Mouse (Mus musculus) leukemia stem cell, adult 10-12 weeks (primary cell): ENCODE data around the gene Zbed3. TPM values are rescaled to one million over a fixed set of nuclear protein-coding genes. Genes with fewer than 3 reads are reported as not detected.

Experiments used
- polyA plus RNA-seq: library from polyadenylated mRNA; stranded (reverse); fragments of >175 nt; gene quantifications from 2 replicates; pipeline ENCODE4 v1.2.3, GENCODE M21; 2012; ENCODE audit warnings: low replicate concordance

Zbed3 gene
- 2.9 and 6.0 TPM in 2 replicates for polyA plus RNA-seq

GRCm38 (mm10) chr13:95323400-95323799, at the start of gene Zbed3:
Zbed3 (plus strand) TSS chr13:95323612.

GRCm38 (mm10) chr13:95374701-95375553, 51.5 kb downstream of the Zbed3 start, which contains the start of gene Aggf1:
Aggf1 (minus strand) TSS chr13:95375352.

Other genes with a start within 250 kb of the Zbed3 start
- gene Pde8b, start 73.3 kb upstream of the Zbed3 start, polyA plus RNA-seq = 0.09 TPM in 1 of 2 replicates, not detected in the other
- 35.1 and 36.5 TPM in 2 replicates for gene Aggf1, start 51.7 kb downstream of the Zbed3 start, polyA plus RNA-seq
- not detected in 2 replicates for gene Crhbp, start 121.3 kb downstream of the Zbed3 start, polyA plus RNA-seq
- not detected in 2 replicates for gene S100z, start 155.1 kb downstream of the Zbed3 start, polyA plus RNA-seq
- 0.06 TPM in 1 of 2 replicates, not detected in the other for gene F2rl1, start 201.6 kb downstream of the Zbed3 start, polyA plus RNA-seq